Mouse (Mus musculus) limb, embryonic 15.5 days (tissue): Measurements from ENCODE around the gene Ptgfrn. TPM values are rescaled to one million over a fixed set of nuclear protein-coding genes. Genes with fewer than 3 reads are reported as not detected.

Experiments
- ATAC-seq: fragments of 200-750 bp; cut with Nextera tagmentation; 2 replicates; pipeline ENCODE4 v1.8.0; 2017; ENCODE audit warnings: low read depth, moderate TSS enrichment; ENCODE audit not compliant: insufficient number of reproducible peaks, low FRiP score, low TSS enrichment
- H3K27ac ChIP-seq: fragments of 300-500 bp; sonication (generic); 2 replicates; pipeline ENCODE4 v1.5.1; 2015; ENCODE audit warnings: moderate library complexity, mild to moderate bottlenecking, inconsistent platforms
- H3K27me3 ChIP-seq: fragments of 300-500 bp; sonication (generic); 2 replicates; pipeline ENCODE4 v1.6.1; 2015; ENCODE audit warnings: inconsistent platforms
- H3K36me3 ChIP-seq: fragments of 300-500 bp; sonication (generic); 2 replicates; pipeline ENCODE4 v1.6.1; 2015; ENCODE audit warnings: inconsistent platforms
- H3K4me1 ChIP-seq: fragments of 300-500 bp; sonication (generic); 2 replicates; pipeline ENCODE4 v1.6.1; 2015; ENCODE audit warnings: inconsistent platforms
- H3K4me2 ChIP-seq: fragments of 300-500 bp; sonication (generic); 2 replicates; pipeline ENCODE4 v1.6.1; 2015; ENCODE audit warnings: mild to moderate bottlenecking, inconsistent platforms
- H3K4me3 ChIP-seq: fragments of 300-500 bp; sonication (generic); 2 replicates; pipeline ENCODE4 v1.5.1; 2015; ENCODE audit warnings: mild to moderate bottlenecking, inconsistent platforms
- H3K9ac ChIP-seq: fragments of 300-500 bp; sonication (generic); 2 replicates; pipeline ENCODE4 v1.6.1; 2015; ENCODE audit warnings: inconsistent platforms
- H3K9me3 ChIP-seq: fragments of 300-500 bp; sonication (generic); 2 replicates; pipeline ENCODE4 v1.6.1; 2016; ENCODE audit warnings: inconsistent platforms
- WGBS: fragments of 180-500 bp; shearing (Covaris S2); methylation state at CpG from one replicate; pipeline ENCODE4 v1.1.7; 2015; 5-methylcytosine and 5-hydroxymethylcytosine counted together
- polyA plus RNA-seq: library from polyadenylated mRNA; unstranded; fragments of >200 nt; fragmentation: Nextera tagmentation; extraction: Ambion mirVana; gene quantifications from 2 replicates; pipeline ENCODE4 v1.2.1, GENCODE M21; 2015

Gene Ptgfrn
- polyA plus RNA-seq, 1 experiment from 2014 or later, result 7.8 TPM

GRCm38 (mm10) chr3:101049997-101050396 lies 60.1 kb downstream of the Ptgfrn start:
- ATAC-seq, result no peak

GRCm38 (mm10) chr3:101048781-101049180 lies 61.3 kb downstream of the Ptgfrn start:
- H3K4me2 ChIP-seq, result no peak overlapping the region
- WGBS, result 72% methylated on average over 2 of the region's 2 CpGs
- H3K9ac ChIP-seq, result no peak overlapping the region
- peaks cover 15% of the 10 kb centered on the region for H3K4me1 ChIP-seq
- H3K36me3 ChIP-seq, result peaks cover 34% of the 10 kb centered on the region
- no peak overlapping the region for H3K4me3 ChIP-seq
- no peaks in the 10 kb centered on the region for H3K9me3 ChIP-seq
- no peaks in the 10 kb centered on the region for H3K27me3 ChIP-seq
- H3K27ac ChIP-seq, result no peak overlapping the region; the same call in 1 of the 2 replicates
- no peak for ATAC-seq

More at GRCm38 (mm10) chr3:101049997-101050396, 60.1 kb downstream of the Ptgfrn start:
- H3K36me3 ChIP-seq, result peaks cover 33% of the 10 kb centered on the region
- H3K4me3 ChIP-seq, result no peak overlapping the region
- H3K27me3 ChIP-seq, result no peaks in the 10 kb centered on the region
- no peak overlapping the region for H3K27ac ChIP-seq
- H3K9ac ChIP-seq, result no peak overlapping the region
- H3K9me3 ChIP-seq, result no peaks in the 10 kb centered on the region
- no peak overlapping the region for H3K4me2 ChIP-seq
- peaks cover 11% of the 10 kb centered on the region; the same call in 1 of the 2 replicates for H3K4me1 ChIP-seq
- 79% methylated on average over 9 of the region's 9 CpGs for WGBS

- Histone ChIP-seq H3K4me2 (no peak overlapping the region), H3K27me3 (no peaks in the 10 kb centered on the region), H3K9me3 (no peaks in the 10 kb centered on the region), H3K4me1 (peaks cover 15% of the 10 kb centered on the region), H3K36me3 (peaks cover 44% of the 10 kb centered on the region), H3K27ac (0 out of 2 replicates have a peak overlapping the region, but pooled peaks have one; percentile 33), H3K4me3 (no peak overlapping the region), H3K9ac (no peak overlapping the region)
- 82% methylated on average over 15 of the region's 15 CpGs for WGBS
- ATAC-seq, result peak; percentile 8; the same call in 1 of the 2 replicates
These were observed 62.3 kb downstream of the Ptgfrn start for GRCm38 (mm10) chr3:101047586-101048275.

- no peak overlapping the region for H3K9ac ChIP-seq
- H3K27ac ChIP-seq, result peak overlapping the region; percentile 44
- peaks cover 15% of the 10 kb centered on the region for H3K4me1 ChIP-seq
- no peak for ATAC-seq
- no peaks in the 10 kb centered on the region for H3K9me3 ChIP-seq
- no peak overlapping the region for H3K4me2 ChIP-seq
- WGBS, result 84% methylated on average over 15 of the region's 15 CpGs
- no peaks in the 10 kb centered on the region for H3K27me3 ChIP-seq
- H3K4me3 ChIP-seq, result no peak overlapping the region
- peaks cover 47% of the 10 kb centered on the region for H3K36me3 ChIP-seq
These were observed 64.6 kb downstream of the Ptgfrn start for GRCm38 (mm10) chr3:101045431-101045830.

- H3K9me3 ChIP-seq, result no peaks in the 10 kb centered on the region
- peaks cover 15% of the 10 kb centered on the region for H3K4me1 ChIP-seq
- no peak overlapping the region for H3K4me3 ChIP-seq
- H3K36me3 ChIP-seq, result peaks cover 43% of the 10 kb centered on the region
- no peak for ATAC-seq
- H3K27me3 ChIP-seq, result no peaks in the 10 kb centered on the region
- no peak overlapping the region for H3K9ac ChIP-seq
- H3K27ac ChIP-seq, result peak overlapping the region; percentile 22; the same call in 1 of the 2 replicates
- WGBS, result 64% methylated on average over 6 of the region's 6 CpGs
- H3K4me2 ChIP-seq, result no peak overlapping the region
These were observed 65.4 kb downstream of the Ptgfrn start for GRCm38 (mm10) chr3:101044686-101045085.

- no peak for ATAC-seq
- H3K9me3 ChIP-seq, result no peaks in the 10 kb centered on the region
- H3K27me3 ChIP-seq, result no peaks in the 10 kb centered on the region
- peaks cover 33% of the 10 kb centered on the region for H3K36me3 ChIP-seq
- no peak overlapping the region for H3K4me3 ChIP-seq
- H3K4me1 ChIP-seq, result peaks cover 19% of the 10 kb centered on the region
- H3K27ac ChIP-seq, result no peak overlapping the region
- no peak overlapping the region for H3K4me2 ChIP-seq
- WGBS, result 69% methylated on average over 7 of the region's 7 CpGs
- no peak overlapping the region for H3K9ac ChIP-seq
These were observed 68.1 kb downstream of the Ptgfrn start for GRCm38 (mm10) chr3:101041997-101042396.

GRCm38 (mm10) chr3:101037984-101038545 lies 72.0 kb downstream of the Ptgfrn start:
- H3K27me3 ChIP-seq, result no peaks in the 10 kb centered on the region
- no peak overlapping the region for H3K9ac ChIP-seq
- ATAC-seq, result no peak
- no peaks in the 10 kb centered on the region for H3K9me3 ChIP-seq
- 65% methylated on average over 5 of the region's 5 CpGs for WGBS
- peaks cover 13% of the 10 kb centered on the region for H3K4me1 ChIP-seq
- no peak overlapping the region for H3K4me3 ChIP-seq
- H3K4me2 ChIP-seq, result no peak overlapping the region
- no peak overlapping the region; the same call in 1 of the 2 replicates for H3K27ac ChIP-seq
- peaks cover 12% of the 10 kb centered on the region for H3K36me3 ChIP-seq

GRCm38 (mm10) chr3:101036001-101036400 lies 74.1 kb downstream of the Ptgfrn start:
- Histone ChIP-seq H3K36me3 (no peaks in the 10 kb centered on the region), H3K4me3 (no peak overlapping the region), H3K4me1 (peaks cover 13% of the 10 kb centered on the region), H3K27me3 (no peaks in the 10 kb centered on the region), H3K9me3 (no peaks in the 10 kb centered on the region), H3K9ac (no peak overlapping the region), H3K27ac (no peak overlapping the region), H3K4me2 (no peak overlapping the region)
- no peak for ATAC-seq
- 94% methylated on average over 2 of the region's 2 CpGs for WGBS

- Histone ChIP-seq H3K27me3 (no peaks in the 10 kb centered on the region), H3K36me3 (no peaks in the 10 kb centered on the region), H3K4me1 (peaks cover 13% of the 10 kb centered on the region), H3K27ac (no peak overlapping the region), H3K4me3 (no peak overlapping the region), H3K4me2 (no peak overlapping the region), H3K9me3 (no peaks in the 10 kb centered on the region), H3K9ac (no peak overlapping the region)
- ATAC-seq, result no peak
- 90% methylated on average over 9 of the region's 9 CpGs for WGBS
These were observed 75.6 kb downstream of the Ptgfrn start for GRCm38 (mm10) chr3:101034509-101034908.

GRCm38 (mm10) chr3:101033644-101034043 lies 76.4 kb downstream of the Ptgfrn start:
- 54% methylated on average over 4 of the region's 4 CpGs for WGBS
- Histone ChIP-seq H3K4me2 (no peak overlapping the region), H3K4me3 (no peak overlapping the region), H3K9ac (no peak overlapping the region), H3K27ac (no peak overlapping the region), H3K9me3 (no peaks in the 10 kb centered on the region), H3K27me3 (no peaks in the 10 kb centered on the region), H3K36me3 (no peaks in the 10 kb centered on the region), H3K4me1 (peaks cover 13% of the 10 kb centered on the region)
- no peak for ATAC-seq

GRCm38 (mm10) chr3:101031456-101032142 lies 78.5 kb downstream of the Ptgfrn start:
- Histone ChIP-seq H3K9ac (no peak overlapping the region), H3K36me3 (no peaks in the 10 kb centered on the region), H3K4me2 (no peak overlapping the region), H3K9me3 (no peaks in the 10 kb centered on the region), H3K4me1 (peaks cover 4% of the 10 kb centered on the region; the same call in 1 of the 2 replicates), H3K27me3 (no peaks in the 10 kb centered on the region), H3K27ac (no peak overlapping the region), H3K4me3 (no peak overlapping the region)
- 39% methylated on average over 7 of the region's 7 CpGs for WGBS
- no peak for ATAC-seq

GRCm38 (mm10) chr3:101030630-101031029 lies 79.4 kb downstream of the Ptgfrn start:
- Histone ChIP-seq H3K9me3 (no peaks in the 10 kb centered on the region), H3K27me3 (no peaks in the 10 kb centered on the region), H3K4me1 (peaks cover 4% of the 10 kb centered on the region; the same call in 1 of the 2 replicates), H3K9ac (no peak overlapping the region), H3K27ac (no peak overlapping the region), H3K36me3 (no peaks in the 10 kb centered on the region), H3K4me2 (no peak overlapping the region), H3K4me3 (no peak overlapping the region)
- ATAC-seq, result no peak
- WGBS, result 96% methylated on average over 1 of the region's 1 CpGs
